Mouse (Mus musculus) large intestine, adult 2 months (tissue): ENCODE results near the gene Pcdh15. TPM values are rescaled to one million over a fixed set of nuclear protein-coding genes. Genes with fewer than 3 reads are reported as not detected.

Source experiments
- DNase-seq: peaks from one replicate; pipeline ENCODE4 v3.0.0-alpha.2; 2012; ENCODE audit warnings: low read depth, low spot score
- WGBS: fragments of 180-500 bp; shearing (Covaris S2); methylation state at CpG from one replicate; pipeline ENCODE4 v1.1.7; 2018; 5-methylcytosine and 5-hydroxymethylcytosine counted together
- polyA plus RNA-seq: library from polyadenylated mRNA; depleted of rRNA; stranded (reverse); fragments of >200 nt; gene quantifications from 2 replicates; pipeline ENCODE4 v1.2.3, GENCODE M21; 2012

Pcdh15 gene
- polyA plus RNA-seq, 1 experiment, result 0.10 TPM

DNA sequence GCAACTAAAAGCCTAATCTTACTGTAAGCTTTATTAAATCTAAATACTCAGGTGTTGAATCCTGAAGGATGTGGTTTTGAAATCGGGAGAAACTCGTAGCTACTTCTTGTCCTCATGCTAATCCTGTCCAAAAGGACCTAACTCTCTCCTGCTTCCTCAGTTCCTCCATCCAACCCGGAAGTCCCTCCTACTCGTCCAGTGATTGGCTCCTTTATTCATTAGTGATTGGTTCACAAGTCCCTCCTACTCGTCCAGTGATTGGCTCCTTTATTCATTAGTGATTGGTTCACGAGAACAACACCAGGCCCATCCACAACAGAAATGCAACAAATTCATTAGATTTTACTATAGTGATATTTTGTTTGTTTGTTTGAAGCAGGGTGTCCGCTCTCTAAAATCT is 227.7 kb downstream of the Pcdh15 start:
- no peak for DNase-seq
- 80% methylated on average over 7 of the region's 7 CpGs for WGBS

DNA sequence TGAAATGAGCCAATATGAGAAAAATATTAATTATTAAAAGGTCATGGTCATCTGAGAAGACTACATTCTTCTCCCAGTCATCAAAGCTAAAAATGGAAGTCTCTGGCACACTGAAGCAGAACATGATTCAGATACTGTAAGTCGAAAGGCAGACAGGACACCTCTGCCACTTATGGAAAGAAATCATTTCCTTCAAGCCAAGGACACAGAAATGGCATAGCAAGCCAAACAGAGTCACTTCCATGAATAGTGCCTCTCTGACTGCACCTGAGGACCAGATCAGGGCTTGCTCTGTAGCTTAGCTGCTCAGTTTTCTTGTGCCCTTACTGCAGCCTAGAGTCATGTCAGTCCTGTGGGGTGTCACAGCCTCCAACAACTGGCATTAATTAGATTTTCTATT is 234.3 kb downstream of the Pcdh15 start:
- DNase-seq, result no peak
- WGBS, result 71% methylated on average over 1 of the region's 1 CpGs

DNA sequence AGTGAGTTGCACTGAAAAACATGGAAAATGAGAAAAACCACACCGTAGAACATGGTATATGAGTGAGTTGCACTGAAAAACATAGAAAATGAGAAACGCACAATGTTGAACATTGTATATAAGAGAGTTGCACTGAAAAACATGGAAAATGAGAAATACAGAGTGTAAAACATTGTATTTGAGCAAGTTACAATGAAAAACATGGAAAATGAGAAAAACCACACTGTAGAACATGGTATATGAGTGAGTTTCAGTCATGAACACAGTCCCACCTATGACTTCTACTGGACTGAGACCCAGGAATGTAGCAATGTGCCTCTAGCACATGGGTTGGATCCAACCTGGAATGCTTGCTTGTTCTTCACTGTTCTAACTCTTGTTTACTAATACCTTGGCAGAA is 279.9 kb downstream of the Pcdh15 start:
- DNase-seq, result no peak
- WGBS, result 76% methylated on average over 2 of the region's 2 CpGs

DNA sequence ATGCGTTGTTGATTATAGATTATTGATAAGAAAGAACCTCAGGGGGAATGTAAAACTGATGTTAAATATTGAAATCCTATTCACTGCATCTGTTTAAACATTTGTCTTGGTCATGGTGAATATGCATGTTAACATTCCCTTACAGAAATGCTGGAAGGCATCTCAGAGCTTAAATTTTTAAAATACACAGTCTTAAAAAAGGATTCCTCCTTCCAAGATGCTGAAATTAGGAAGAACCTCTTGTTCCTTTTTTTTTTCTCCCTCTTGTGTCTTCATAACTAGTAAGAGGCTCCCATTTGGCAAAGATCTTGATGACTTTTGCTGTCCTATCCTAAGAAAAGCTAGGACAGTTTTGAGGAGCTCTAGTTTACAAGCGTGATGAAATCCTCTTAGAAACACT is 284.9 kb downstream of the Pcdh15 start:
- whole genome bisulfite sequencing, result 79% methylated on average over 2 of the region's 2 CpGs

DNA sequence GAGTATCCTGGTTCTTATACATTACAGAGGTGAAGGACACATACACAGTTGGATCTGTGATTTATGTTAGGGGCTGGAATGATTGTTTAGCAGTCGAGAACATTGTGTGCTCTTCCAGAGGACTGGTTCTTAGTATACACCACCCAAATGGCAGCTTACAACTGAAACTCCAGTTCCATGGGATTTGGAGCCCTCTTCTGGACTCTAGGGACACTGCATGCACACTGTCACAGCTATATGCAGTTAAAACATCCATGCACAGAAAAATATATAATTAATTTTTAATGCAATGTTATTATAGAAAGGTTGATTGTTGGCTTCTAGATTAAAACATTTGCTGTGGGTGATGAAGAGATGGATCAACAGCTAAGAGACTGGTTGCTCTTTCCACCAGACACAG is 301.3 kb downstream of the Pcdh15 start:
- WGBS, result 66% methylated on average over 1 of the region's 1 CpGs
- no peak for DNase-seq

More for the DNA sequence above, 284.9 kb downstream of the Pcdh15 start:
- DNase-seq, result no peak

DNA sequence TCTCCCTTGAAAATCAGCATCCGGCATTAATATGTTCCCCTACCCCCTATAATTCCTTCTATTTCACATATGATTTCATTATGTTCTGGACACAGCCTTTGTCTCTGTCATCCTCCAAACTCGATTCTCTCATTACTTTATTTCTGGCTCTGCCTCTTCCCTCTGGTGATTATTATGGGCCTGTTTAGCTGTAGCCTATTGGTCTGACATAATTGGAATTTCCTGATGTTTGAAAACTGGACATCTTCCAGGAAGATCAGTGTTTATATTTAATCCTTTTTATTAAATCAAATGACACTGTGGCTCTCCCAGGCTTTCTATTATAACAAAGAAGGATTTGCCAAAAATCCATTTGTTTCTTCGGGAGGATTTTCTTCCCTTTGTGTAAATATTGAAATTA is 326.3 kb downstream of the Pcdh15 start:
- 56% methylated on average over 3 of the region's 3 CpGs for WGBS
- no peak for DNase-seq

DNA sequence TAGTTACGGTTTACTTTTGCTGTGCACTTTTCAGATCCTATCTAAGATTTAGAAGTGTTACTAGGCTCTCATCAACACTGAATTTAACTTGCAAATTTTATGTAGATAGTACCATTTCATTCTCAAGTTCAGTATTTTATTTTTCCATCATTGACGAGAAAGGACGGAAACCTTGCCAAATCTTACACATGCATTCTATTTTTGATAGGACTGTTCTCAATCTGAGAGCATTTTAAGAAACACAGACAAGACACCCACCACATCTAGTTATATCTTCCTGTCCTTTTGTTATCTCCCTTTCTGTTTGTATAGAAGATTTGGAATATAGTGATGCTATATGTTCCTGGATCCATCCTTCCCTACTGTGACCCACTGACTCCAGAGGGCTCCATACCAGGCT is 332.2 kb downstream of the Pcdh15 start:
- 89% methylated on average over 3 of the region's 3 CpGs for WGBS
- DNase-seq, result no peak

DNA sequence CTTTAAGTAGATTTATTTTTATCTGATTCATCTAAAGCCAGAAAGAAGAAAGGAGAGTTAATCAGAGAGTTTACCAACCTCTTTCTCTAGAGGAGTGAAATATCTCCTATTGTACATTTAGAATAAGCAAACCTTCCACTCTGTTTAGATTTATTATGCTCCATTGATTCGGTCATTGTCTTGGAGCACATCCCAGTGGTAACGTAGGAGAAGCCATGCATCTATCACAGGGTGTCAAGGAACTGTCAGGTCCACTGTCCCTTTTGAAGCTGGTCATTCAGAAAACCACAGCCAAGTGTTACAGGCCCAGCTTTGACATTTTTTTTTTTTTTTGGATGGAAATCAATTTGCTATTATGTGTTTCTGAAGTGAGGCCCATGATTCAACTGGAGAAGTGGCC is 384.9 kb downstream of the Pcdh15 start:
- 59% methylated on average over 2 of the region's 2 CpGs for WGBS
- DNase-seq, result no peak

DNA sequence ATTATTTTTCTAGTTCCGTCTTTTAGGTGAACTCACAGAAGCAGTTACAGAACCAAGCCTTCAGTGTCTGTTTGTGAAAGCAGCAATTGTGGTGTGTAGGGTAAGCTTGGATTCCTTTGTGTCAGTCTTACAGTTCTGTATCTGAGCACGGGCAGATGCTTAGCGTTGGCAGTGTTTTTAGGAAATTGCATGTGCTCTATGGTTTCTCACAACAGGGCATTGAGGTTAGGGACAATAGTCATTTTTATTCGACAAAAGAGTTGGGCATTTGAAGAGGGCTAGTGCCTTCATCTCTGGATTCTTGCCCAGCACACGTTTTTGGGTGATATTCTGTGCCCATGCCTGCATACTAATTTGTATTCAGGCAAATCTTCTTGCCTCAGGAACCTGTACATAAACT is 392.5 kb downstream of the Pcdh15 start:
- no peak for DNase-seq
- 67% methylated on average over 5 of the region's 5 CpGs for WGBS

DNA sequence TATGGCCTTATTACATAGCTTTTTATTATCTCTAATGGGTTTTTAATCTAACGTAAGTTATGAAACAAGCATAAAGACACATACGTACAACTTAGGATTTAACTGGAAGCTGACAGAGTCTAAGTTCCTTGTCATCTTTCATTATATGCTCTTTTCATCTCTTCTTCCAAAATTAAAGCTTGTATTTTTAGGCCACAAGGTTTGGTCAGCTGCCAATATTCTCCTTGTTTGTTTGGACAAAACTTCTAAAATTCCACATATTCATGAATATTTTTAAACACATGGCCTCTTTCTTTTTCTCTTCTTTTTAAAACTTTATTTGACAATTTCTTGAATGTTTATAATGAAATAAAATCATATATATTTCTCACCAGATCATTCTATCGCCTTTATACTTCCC is 415.7 kb downstream of the Pcdh15 start:
- 70% methylated on average over 3 of the region's 3 CpGs for WGBS
- no peak for DNase-seq

DNA sequence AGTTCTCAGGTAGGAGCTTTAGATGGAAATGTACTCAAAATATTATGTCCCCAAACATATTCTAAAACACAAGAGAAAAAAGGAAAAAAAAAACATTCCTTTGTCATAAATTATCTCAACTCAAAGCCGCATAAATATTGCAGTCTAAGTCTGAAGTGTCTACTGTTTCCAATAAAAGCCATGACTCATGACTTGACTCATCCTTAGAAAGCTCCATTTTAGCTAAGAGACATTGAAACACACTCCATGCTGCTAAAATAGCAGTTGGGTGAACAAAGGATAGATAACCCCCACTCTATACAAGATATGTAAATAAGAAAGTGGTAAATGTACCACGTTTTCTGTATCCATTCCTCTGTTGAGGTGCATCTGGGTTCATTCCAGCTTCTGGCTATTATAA is 416.6 kb downstream of the Pcdh15 start:
- no peak for DNase-seq
- 51% methylated on average over 2 of the region's 2 CpGs for WGBS

DNA sequence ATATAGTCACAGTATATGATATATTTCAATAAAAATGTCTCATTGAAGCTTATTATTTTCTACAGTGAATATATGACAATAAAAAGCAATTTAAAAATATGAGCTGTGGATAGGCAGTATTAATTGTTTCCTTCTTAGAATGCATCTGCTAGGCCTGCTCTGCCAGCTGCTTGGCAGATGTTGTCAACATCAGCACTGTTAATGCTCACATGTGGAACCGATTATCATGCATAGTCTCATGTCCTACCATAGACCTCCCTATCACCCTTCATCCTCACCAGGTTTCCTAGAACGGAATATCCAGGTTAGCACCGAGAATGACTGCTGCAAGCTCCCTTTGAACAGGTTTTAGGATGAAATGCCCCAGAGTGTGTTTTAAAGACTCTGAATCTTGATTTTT is 420.3 kb downstream of the Pcdh15 start:
- 86% methylated on average over 3 of the region's 3 CpGs for WGBS
- no peak for DNase-seq

DNA sequence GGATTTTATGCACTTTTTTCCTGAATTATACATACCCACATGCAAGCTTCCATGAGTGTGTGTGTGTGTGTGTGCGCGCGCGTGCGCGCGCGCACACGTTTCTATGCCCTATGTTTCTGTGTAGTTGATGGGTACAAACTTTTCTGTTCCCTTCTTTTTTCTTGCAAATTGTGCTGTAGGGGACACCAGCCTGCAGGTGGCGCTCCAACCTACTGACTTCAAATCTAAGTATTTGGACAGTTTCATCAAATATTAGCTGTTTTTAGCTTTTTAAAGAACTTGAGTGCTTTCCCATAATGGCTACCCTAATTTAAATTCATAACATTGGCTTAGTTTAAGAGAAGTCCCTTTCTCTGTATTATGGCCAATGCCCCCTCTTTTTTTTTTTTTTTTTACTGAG is 453.7 kb downstream of the Pcdh15 start:
- DNase-seq, result no peak
- WGBS, result 94% methylated on average over 10 of the region's 10 CpGs

DNA sequence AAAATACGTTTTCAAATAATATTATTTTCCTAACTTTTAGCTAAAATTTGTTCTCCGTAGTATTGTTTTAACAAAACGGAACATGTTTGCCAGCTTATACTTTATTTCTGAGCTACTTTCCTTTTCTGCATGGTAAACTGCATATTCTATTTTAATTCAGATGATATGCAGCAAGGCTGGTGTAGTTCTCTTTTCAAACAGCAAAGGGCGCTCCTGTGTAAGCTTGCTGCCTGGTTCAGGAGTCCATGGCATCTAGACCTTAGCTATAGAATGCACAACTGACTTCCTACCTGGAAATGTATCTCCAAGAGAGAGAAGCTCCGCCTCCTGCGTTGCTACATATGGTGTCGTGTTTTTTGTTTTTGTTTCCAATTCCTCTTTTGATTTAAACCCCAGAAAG is 465.1 kb downstream of the Pcdh15 start:
- WGBS, result 61% methylated on average over 7 of the region's 7 CpGs
- DNase-seq, result no peak

DNA sequence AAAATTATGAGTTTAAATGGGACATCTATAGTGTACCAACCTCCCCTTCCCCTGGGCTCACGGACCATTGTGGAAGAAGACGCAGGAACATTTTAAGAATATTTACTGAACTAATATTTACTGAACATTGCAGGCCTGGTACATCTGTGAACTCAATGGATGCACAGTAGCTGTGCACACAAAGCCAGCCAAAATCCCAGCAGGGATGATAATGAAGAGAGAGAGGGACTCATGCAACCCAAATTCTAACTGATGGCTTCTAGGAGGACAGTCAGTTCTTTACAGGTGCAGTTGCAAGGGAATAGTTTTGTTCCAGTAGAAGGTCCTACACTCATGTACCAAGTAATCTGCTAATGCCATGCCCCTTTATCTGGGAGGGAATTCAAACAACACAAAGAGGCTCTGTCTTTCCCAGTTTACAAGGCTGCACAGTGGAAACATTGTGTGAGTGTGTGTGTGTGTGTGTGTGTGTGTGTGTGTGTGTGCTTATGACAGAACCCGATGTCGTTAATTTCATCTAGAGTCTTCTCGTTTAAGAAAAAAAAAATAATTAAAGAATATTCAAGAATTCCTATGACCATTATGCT is 475.7 kb downstream of the Pcdh15 start:
- 69% methylated on average over 5 of the region's 5 CpGs for WGBS
- DNase-seq, result no peak

DNA sequence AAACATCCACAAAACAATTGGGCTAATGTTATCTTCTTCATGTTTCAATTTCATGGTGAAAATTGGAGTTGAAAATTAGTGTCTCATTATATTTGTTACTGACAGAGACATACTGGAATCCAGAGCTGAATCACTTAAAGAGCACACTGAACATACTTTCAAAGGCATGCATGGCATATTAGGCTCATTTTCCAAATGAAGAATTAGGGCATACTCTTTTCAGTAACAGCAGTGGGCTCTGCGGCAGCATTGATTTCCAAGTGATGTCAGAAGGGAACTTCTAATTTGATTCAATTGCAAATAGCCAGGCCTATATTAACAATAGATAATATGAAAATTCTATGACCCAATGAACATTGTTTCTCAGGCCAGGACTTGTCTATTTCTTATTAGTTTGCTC is 568.4 kb downstream of the Pcdh15 start:
- WGBS, result 95% methylated on average over 1 of the region's 1 CpGs

DNA sequence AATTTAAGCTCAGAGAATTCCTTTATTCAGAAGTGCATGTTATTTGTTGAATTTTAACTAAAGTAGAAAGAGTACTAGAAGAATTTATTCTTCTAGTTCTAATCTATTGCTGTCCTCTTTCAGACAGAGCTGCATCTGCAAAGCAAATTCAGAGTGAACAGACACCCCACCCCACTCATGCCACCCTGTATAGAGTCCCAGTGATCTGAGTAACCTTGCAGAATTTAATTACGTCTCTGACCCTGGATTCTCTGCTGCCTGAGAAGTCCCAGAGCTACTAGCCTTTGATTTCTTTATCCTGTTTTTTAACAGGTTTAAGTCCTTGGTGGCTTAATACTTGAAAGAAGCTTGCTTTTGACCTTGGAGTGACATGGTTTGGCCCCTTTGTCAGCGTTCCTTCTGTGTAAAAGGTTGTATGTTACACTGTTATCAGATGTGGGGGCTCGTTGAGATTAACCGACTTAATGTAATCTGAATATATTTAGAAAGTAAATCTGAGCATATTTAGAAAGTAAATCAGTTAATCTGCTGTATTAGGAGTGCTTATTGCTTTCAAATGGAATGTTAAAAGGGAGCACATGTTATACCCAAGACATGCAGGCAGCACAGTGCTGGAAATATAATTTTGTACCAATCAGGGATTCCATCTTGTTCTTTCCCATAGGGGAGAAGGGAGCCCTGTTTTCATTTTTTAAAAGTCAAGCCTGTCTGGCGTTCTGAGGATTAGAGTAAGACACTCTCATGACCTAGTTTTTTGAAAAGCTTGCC is 601.6 kb downstream of the Pcdh15 start:
- no peak for DNase-seq
- 56% methylated on average over 5 of the region's 5 CpGs for WGBS

More for the DNA sequence above, 568.4 kb downstream of the Pcdh15 start:
- no peak for DNase-seq

DNA sequence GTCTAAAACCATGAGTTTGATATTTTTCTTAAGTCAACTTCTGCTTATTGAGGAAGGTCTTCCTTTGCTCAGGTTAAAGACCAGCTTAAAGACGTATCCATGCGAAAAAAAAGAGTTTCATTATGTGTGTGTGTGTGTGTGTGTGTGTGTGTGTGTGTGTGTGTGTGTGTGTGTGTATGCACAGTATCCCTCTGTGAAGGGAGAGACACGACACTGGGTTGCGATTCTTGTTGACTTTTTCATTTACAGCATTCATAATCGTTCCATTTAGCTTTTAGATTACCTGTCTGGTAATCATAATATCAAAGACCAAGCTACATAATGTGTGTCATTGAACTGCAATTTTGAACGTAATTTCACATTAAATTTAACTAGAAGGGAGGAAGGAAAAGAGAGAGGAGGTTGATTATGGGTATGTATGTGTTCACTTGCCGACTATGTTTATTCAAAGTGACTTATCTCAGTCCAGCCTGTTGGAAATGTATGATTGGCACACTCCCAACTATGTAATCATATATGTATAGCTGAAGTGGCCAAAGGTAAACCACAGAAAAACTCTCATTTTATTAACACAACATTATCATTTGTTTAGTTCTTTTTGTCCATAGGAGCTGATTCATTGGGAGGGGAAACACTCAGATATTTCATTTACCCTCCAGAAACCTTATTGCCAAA is 626.6 kb downstream of the Pcdh15 start:
- no peak for DNase-seq
- WGBS, result 60% methylated on average over 7 of the region's 7 CpGs

DNA sequence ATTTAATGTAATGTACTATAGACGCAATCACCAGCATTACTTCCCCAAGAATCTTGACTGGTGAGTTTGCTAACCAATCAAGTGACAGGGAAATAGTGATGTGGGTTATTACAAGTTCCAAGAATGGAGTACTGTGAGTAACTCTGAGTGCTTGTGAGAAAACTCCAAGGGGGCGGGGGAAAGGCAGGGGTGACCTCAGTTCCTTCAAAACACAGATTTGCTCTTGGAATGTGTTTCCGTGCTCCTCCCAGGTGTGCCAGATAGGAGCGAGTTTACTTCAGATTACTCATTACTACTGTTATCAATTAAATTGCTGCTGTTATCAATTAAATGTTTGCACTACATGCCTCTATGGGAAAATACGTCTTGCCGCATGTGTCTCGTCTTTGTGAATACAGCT is 634.1 kb downstream of the Pcdh15 start:
- no peak for DNase-seq
- 80% methylated on average over 7 of the region's 7 CpGs for WGBS

DNA sequence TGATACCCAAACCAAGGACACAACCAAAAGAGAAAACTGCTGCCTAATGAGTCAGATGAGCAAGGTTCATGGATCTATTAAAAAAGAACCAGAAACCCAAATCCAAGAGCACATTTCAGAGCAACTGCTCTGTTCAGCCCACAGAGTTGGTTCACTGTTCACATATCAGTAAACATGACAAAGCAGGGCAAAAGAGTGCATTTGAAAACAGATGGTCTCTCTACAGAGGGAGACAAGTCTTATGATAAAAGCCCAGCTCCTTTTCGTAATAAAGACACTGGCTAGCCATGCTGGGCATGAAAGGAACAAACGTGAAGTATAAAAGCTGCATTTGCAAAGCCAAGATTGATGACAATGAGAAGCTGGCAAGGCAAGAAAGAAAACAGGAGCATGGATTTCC is 649.9 kb downstream of the Pcdh15 start:
- DNase-seq, result no peak

DNA sequence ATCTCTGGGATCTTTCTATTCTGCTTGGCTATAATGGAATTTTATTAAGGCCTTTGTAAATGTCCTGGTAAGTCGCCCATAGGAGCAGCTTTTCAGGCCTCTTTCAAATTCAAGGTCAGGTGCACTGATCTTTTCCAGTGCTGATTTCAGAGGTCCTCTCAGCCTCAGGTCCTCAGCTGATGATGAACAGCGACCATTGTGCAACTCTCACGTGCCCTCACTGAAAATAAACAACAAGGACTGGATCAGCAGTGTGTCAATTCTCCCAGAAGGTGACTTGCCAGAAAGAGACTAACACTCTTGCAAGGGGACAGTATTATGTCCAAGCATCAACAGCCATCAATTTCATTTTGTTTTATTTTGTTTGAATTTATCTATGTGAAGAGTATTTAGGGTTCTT is 654.7 kb downstream of the Pcdh15 start:
- DNase-seq, result no peak
- WGBS, result 21% methylated on average over 3 of the region's 3 CpGs

More for the DNA sequence above, 649.9 kb downstream of the Pcdh15 start:
- WGBS, result 53% methylated on average over 2 of the region's 2 CpGs
